Mouse (Mus musculus): ENCODE measurements around the gene Clcn6. TPM values are rescaled to one million over a fixed set of nuclear protein-coding genes. Genes with fewer than 3 reads are reported as not detected.

Gene Clcn6
- polyA plus RNA-seq (2017; shearing (Covaris generic)) = 12.6 TPM

GRCm38 (mm10) chr4:148038600-148039253, at the start of gene Clcn6, which contains the start of gene Mthfr:
Gene Clcn6, minus strand, starts transcription at chr4:148038821.
Gene Mthfr, plus strand, starts transcription at chr4:148039077.

GRCm38 (mm10) chr4:148087907-148088527, 49.4 kb upstream of the Clcn6 start, which contains the start of gene Agtrap:
Gene Agtrap, minus strand, starts transcription at chr4:148088031.

GRCm38 (mm10) chr4:148000202-148000772, 38.3 kb downstream of the Clcn6 start, which contains the start of gene Nppa:
Gene Nppa, plus strand, starts transcription at chr4:148000722.

GRCm38 (mm10) chr4:147985205-147986132, 53.2 kb downstream of the Clcn6 start, which contains the start of gene Nppb:
Gene Nppb, plus strand, starts transcription at chr4:147985788.

Other genes with a start within 250 kb of the Clcn6 start
- 10.3 TPM for gene Zfp984, start 229.0 kb downstream of the Clcn6 start, polyA plus RNA-seq (2017; shearing (Covaris generic))
- gene Zfp933, start 190.5 kb downstream of the Clcn6 start, polyA plus RNA-seq (2017; shearing (Covaris generic)) = 2.2 TPM
- 86.4 TPM for gene Miip, start 170.0 kb downstream of the Clcn6 start, polyA plus RNA-seq (2017; shearing (Covaris generic))
- 4.1 TPM for gene Fv1, start 169.8 kb downstream of the Clcn6 start, polyA plus RNA-seq (2017; shearing (Covaris generic))
- 34.7 TPM for gene Mfn2, start 134.1 kb downstream of the Clcn6 start, polyA plus RNA-seq (2017; shearing (Covaris generic))
- 8.2 TPM for gene Plod1, start 102.1 kb downstream of the Clcn6 start, polyA plus RNA-seq (2017; shearing (Covaris generic))
- 92.5 TPM for gene 2510039O18Rik, start 97.9 kb downstream of the Clcn6 start, polyA plus RNA-seq (2017; shearing (Covaris generic))
- gene Nppb, start 53.0 kb downstream of the Clcn6 start, polyA plus RNA-seq (2017; shearing (Covaris generic)) = not detected
- gene Nppa, start 38.1 kb downstream of the Clcn6 start, polyA plus RNA-seq (2017; shearing (Covaris generic)) = not detected
- 24.7 TPM for gene Mthfr, start 256 bp upstream of the Clcn6 start, polyA plus RNA-seq (2017; shearing (Covaris generic))
- gene Agtrap, start 49.2 kb upstream of the Clcn6 start, polyA plus RNA-seq (2017; shearing (Covaris generic)) = 13.5 TPM
- 38.1 TPM for gene Mad2l2, start 91.6 kb upstream of the Clcn6 start, polyA plus RNA-seq (2017; shearing (Covaris generic))
- not detected for gene Draxin, start 91.9 kb upstream of the Clcn6 start, polyA plus RNA-seq (2017; shearing (Covaris generic))
- gene Fbxo6, start 113.3 kb upstream of the Clcn6 start, polyA plus RNA-seq (2017; shearing (Covaris generic)) = 18.9 TPM
- 2.4 TPM for gene Fbxo44, start 121.7 kb upstream of the Clcn6 start, polyA plus RNA-seq (2017; shearing (Covaris generic))
- gene Fbxo2, start 121.8 kb upstream of the Clcn6 start, polyA plus RNA-seq (2017; shearing (Covaris generic)) = not detected
- gene Disp3, start 249.1 kb upstream of the Clcn6 start, polyA plus RNA-seq (2017; shearing (Covaris generic)) = not detected

Data from naive thymus-derived CD4-positive, alpha-beta T cell, adult 5 months (primary cell).